Mouse (Mus musculus): ENCODE results near the gene Hnrnpll. TPM values are rescaled to one million over a fixed set of nuclear protein-coding genes. Genes with fewer than 3 reads are reported as not detected.

The Hnrnpll gene
- total RNA-seq (2023; ENCODE audit: inconsistent age): 0.38 to 0.57 TPM (median 0.51 TPM) in 3 of 4 replicates, not detected in the other

DNA sequence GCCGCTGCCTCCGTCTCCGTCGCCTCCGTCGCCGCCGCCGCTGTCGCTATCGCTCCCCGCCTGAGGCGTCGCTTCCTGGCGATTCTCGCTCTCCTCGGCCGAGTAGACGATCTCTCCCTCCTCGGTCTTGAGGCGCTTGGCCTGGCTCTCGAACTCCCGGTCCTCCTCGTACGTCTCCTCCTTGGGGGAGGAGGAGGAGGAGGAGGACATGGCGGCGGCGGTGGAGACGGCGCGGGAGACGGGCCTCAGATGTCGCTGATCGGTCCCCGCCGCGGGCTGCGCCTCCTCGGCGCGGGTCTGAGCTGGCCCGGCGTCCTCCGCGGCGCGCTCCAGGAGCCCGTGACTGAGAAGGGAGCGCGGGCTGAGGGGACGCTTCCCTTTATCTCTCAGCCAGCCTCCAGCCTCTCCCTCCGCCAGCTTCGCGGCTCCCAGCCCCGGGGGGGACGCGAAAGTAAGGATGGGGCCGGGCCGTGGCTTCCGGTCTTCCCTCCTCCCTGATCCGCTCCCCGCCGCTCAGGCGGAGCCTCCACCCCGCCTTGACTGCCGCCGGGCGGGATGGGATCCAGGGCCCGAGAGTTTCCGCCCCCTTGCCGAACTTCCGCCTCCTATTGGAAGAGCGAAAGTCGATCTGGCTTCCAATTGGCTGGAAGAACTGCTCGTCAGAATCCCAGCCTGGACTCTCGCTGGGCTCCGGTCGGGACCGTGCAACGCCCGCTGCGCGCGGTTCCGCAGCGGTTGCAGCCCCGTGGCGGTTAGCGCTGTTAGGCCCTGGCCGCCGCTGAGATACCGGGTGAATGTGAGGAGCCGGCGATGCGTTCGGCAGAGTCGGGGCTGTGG, at the start of gene Hnrnpll:
Hnrnpll (minus strand) TSS at position 552 of the 837 bp plus-strand sequence.

Other genes with a start within 250 kb of the Hnrnpll start
- 60.6 to 74.3 TPM (median 70.8 TPM) in 4 replicates for gene Atl2, start 166.2 kb downstream of the Hnrnpll start, total RNA-seq (2023; ENCODE audit: inconsistent age)
- 1.5 to 2.2 TPM (median 1.8 TPM) in 4 replicates for gene Galm, start 65.1 kb upstream of the Hnrnpll start, total RNA-seq (2023; ENCODE audit: inconsistent age)
- 369 to 391 TPM (median 372 TPM) in 4 replicates for gene Srsf7, start 145.0 kb upstream of the Hnrnpll start, total RNA-seq (2023; ENCODE audit: inconsistent age)
- not detected in 4 replicates for gene Ttc39d, start 145.1 kb upstream of the Hnrnpll start, total RNA-seq (2023; ENCODE audit: inconsistent age)
- 3.4 to 6.0 TPM (median 4.7 TPM) in 4 replicates for gene Gemin6, start 162.1 kb upstream of the Hnrnpll start, total RNA-seq (2023; ENCODE audit: inconsistent age)
- 1.4 to 2.8 TPM (median 1.8 TPM) in 3 of 4 replicates, not detected in the other for gene Morn2, start 227.9 kb upstream of the Hnrnpll start, total RNA-seq (2023; ENCODE audit: inconsistent age)
- gene Dhx57, start 228.1 kb upstream of the Hnrnpll start, total RNA-seq (2023; ENCODE audit: inconsistent age): 39.1 to 45.5 TPM (median 43.1 TPM) in 4 replicates
- 0.70 TPM in 1 of 4 replicates, not detected in the others for gene Arhgef33, start 245.1 kb upstream of the Hnrnpll start, total RNA-seq (2023; ENCODE audit: inconsistent age)